Mouse (Mus musculus) monocyte, adult 5-6 weeks (primary cell): ENCODE results near the gene Mtap. TPM values are rescaled to one million over a fixed set of nuclear protein-coding genes. Genes with fewer than 3 reads are reported as not detected.

Experiments
- ATAC-seq: fragments of 153-309, 156-312 bp; replicated peaks from 2 replicates; pipeline ENCODE4 v1.8.0; 2017; ENCODE audit warnings: mild to moderate bottlenecking; ENCODE audit not compliant: low TSS enrichment, insufficient number of reproducible peaks, severe bottlenecking, poor library complexity, low FRiP score
- total RNA-seq: library from RNA; stranded (forward); fragments of 200-1000, 200-491, 200-594 nt; gene quantifications from 3 replicates; pipeline ENCODE4 v1.2.3, GENCODE M21; 2017

Gene Mtap
- total RNA-seq, 1 experiment from 2014 or later = 25.9 TPM

- ATAC-seq = no peak
Observed at GRCm38 (mm10) chr4:89181656-89182055, 44.7 kb downstream of the Mtap start.

- ATAC-seq = no peak
Observed at GRCm38 (mm10) chr4:89182486-89182885, 45.6 kb downstream of the Mtap start.

GRCm38 (mm10) chr4:89195481-89195880 lies 58.6 kb downstream of the Mtap start:
- no peak for ATAC-seq

- no peak for ATAC-seq
Observed at GRCm38 (mm10) chr4:89197128-89197527, 60.2 kb downstream of the Mtap start.

- ATAC-seq = no peak
Observed at GRCm38 (mm10) chr4:89200806-89201205, 63.9 kb downstream of the Mtap start.

GRCm38 (mm10) chr4:89209310-89209709 lies 72.4 kb downstream of the Mtap start:
- no peak for ATAC-seq

- ATAC-seq = no peak
Observed at GRCm38 (mm10) chr4:89210314-89210713, 73.4 kb downstream of the Mtap start.

- ATAC-seq = no peak
Observed at GRCm38 (mm10) chr4:89212178-89212577, 75.3 kb downstream of the Mtap start.

Other genes starting within 250 kb of the Mtap start
- not detected in 3 replicates for gene Cdkn2a, start 157.5 kb downstream of the Mtap start, total RNA-seq
- gene Cdkn2b, start 173.9 kb downstream of the Mtap start, total RNA-seq = 0.49 TPM in 1 of 3 replicates, not detected in the others